In the genomic region with DNA sequence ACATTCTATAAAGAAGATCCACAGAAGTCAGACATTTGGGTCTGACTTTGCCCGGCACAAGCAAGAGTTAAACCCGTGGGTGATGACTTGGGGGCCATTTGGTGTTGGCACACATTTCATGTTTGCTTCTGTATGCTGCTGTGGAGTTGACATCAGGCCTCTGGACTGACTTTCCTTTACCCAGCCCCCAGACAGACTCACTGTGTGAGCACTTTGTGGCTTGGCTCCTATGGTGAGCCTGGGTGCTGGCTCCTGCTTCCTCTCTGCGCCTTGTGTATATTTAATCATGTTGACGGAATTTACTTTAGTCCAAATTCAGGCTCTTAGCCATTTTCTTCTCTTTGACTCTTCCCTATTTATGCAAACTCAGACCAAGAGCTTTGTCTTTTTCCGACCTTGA, we compare ENCODE assay signal across 15 mouse cellular contexts.
DNase-seq lines count a peak whose midpoint lies in the region; ATAC-seq and TF ChIP-seq lines count a peak whose summit lies in the region.
"Had no signal": no experiment of that assay in that cellular context is flagged by ENCODE, and none has a peak within 500 bp of the region (broad histone marks: within the 10 kb centered on the region; RNA-seq: fewer than 3 reads in every experiment).

No protein-coding gene starts in this region.

- H3K4me2 ChIP-seq in kidney, embryonic 14.5 days (replicated peaks; ENCODE audit: low read depth, low read length): no peak overlapping the region
- H3K4me2 ChIP-seq in liver, postnatal 0 days (ENCODE audit: low read depth, low read length): no peak overlapping the region
- H3K4me2 ChIP-seq: embryonic facial prominence, embryonic 12.5 days; neural tube, embryonic 12.5 days had no signal

- H3K4me3 ChIP-seq in kidney, embryonic 14.5 days (ENCODE audit: low read length): no peak overlapping the region
- H3K4me3 ChIP-seq in brown adipose tissue, adult 24 weeks (ENCODE audit: insufficient read depth, low read depth, low read length): no peak overlapping the region
- H3K4me3 ChIP-seq in liver, postnatal 0 days (ENCODE audit: low read depth, low read length): no peak overlapping the region
- H3K4me3 ChIP-seq: embryonic facial prominence, embryonic 12.5 days; neural tube, embryonic 12.5 days had no signal

- no peak overlapping the region for H3K27ac ChIP-seq in kidney, embryonic 14.5 days (ENCODE audit: low read depth, low read length)
- peak overlapping the region; percentile 99 for H3K27ac ChIP-seq in brown adipose tissue, adult 24 weeks (replicated peaks; ENCODE audit: low read depth, low read length)
- H3K27ac ChIP-seq in liver, postnatal 0 days (ENCODE audit: low read depth): no peak overlapping the region
- H3K27ac ChIP-seq: embryonic facial prominence, embryonic 12.5 days; neural tube, embryonic 12.5 days had no signal

- peak; percentile 19 for DNase-seq in kidney, postnatal 10 days
- peak; percentile 14 for DNase-seq in 3134 (ENCODE audit: extremely low read depth, insufficient read length, low spot score)
- peak; percentile 8 for DNase-seq in liver, postnatal 0 days
- DNase-seq in right cerebral cortex, adult 18-20 months: no peak
- DNase-seq in urinary bladder, postnatal 25 days (ENCODE audit: low spot score): no peak
- DNase-seq in layer of hippocampus, postnatal 10 days (ENCODE audit: low spot score in 2 of 2): no peak
- DNase-seq: cerebellum, postnatal 14 days; gastrocnemius, postnatal 36 days; kidney, adult 8-10 months had no signal

- TF ChIP-seq CTCF in liver, postnatal 0 days (IDR thresholded peaks at IDR 0.05; ENCODE audit: low read depth): no peak

- 0 out of 2 replicates have a peak, but pooled peaks cover 2% of the 10 kb centered on the region for H3K4me1 ChIP-seq in kidney, embryonic 14.5 days (ENCODE audit: control insufficient read depth, insufficient read depth, low read length)
- H3K4me1 ChIP-seq in brown adipose tissue, adult 24 weeks (ENCODE audit: control insufficient read depth, insufficient read depth, insufficient read length, low read length): peaks cover 7% of the 10 kb centered on the region
- H3K4me1 ChIP-seq in liver, postnatal 0 days (ENCODE audit: insufficient read depth): peaks cover 23% of the 10 kb centered on the region
- H3K4me1 ChIP-seq: neural tube, embryonic 12.5 days had no signal

- H3K9me3 ChIP-seq in kidney, embryonic 14.5 days (ENCODE audit: control insufficient read depth, low read length): no peaks in the 10 kb centered on the region
- H3K9me3 ChIP-seq in liver, postnatal 0 days (ENCODE audit: low read length): no peaks in the 10 kb centered on the region
- H3K9me3 ChIP-seq: embryonic facial prominence, embryonic 12.5 days; neural tube, embryonic 12.5 days had no signal

- TF ChIP-seq EP300 in liver, postnatal 0 days (IDR thresholded peaks at IDR 0.05; ENCODE audit: low read depth): no peak

- H3K9ac ChIP-seq in kidney, embryonic 14.5 days (ENCODE audit: low read depth, low read length): no peak overlapping the region
- no peak overlapping the region for H3K9ac ChIP-seq in liver, postnatal 0 days (replicated peaks)
- H3K9ac ChIP-seq: embryonic facial prominence, embryonic 12.5 days; neural tube, embryonic 12.5 days had no signal

- 78% methylated on average over 5 of the region's 5 CpGs for WGBS in kidney, embryonic 14.5 days
- 57% methylated on average over 5 of the region's 5 CpGs for WGBS in liver, postnatal 0 days (ENCODE audit: insufficient replicate concordance)

- ATAC-seq in kidney, embryonic 14.5 days (ENCODE audit: low FRiP score, low TSS enrichment): no peak
- ATAC-seq in liver, postnatal 0 days: no peak
- ATAC-seq: CD4-positive, CD25-positive, alpha-beta regulatory T cell, adult 4 months; midbrain, embryonic 16.5 days had no signal

- H3K36me3 ChIP-seq in kidney, embryonic 14.5 days (ENCODE audit: control insufficient read depth, insufficient read depth, low read length): no peaks in the 10 kb centered on the region
- H3K36me3 ChIP-seq in liver, postnatal 0 days (replicated peaks; ENCODE audit: insufficient read depth, low read length): no peaks in the 10 kb centered on the region
- H3K36me3 ChIP-seq: embryonic facial prominence, embryonic 12.5 days; neural tube, embryonic 12.5 days had no signal

- no peaks in the 10 kb centered on the region for H3K27me3 ChIP-seq in kidney, embryonic 14.5 days (ENCODE audit: control insufficient read depth, insufficient read depth, low read length)
- H3K27me3 ChIP-seq in liver, postnatal 0 days (ENCODE audit: insufficient read depth, low read length): no peaks in the 10 kb centered on the region
- H3K27me3 ChIP-seq: embryonic facial prominence, embryonic 12.5 days; neural tube, embryonic 12.5 days had no signal

Comparison
In these comparisons a context has a peak if more than half of its experiments do, and no peak if none do; other contexts are left out.
1. DNase-seq: peak in kidney, postnatal 10 days (single experiment), 3134 (single experiment) and liver, postnatal 0 days (single experiment); none in right cerebral cortex, adult 18-20 months (single experiment), urinary bladder, postnatal 25 days (single experiment) and layer of hippocampus, postnatal 10 days (0 of 2).